Mouse (Mus musculus) bone marrow macrophage, adult 2 months (primary cell): Measurements from ENCODE around the gene Klf4.

Experiments used
- CTCF ChIP-seq: IDR thresholded peaks from 2 replicates; pipeline ENCODE4 v1.5.1; 2012; ENCODE audit warnings: low read depth, mild to moderate bottlenecking, low read length, moderate library complexity
- POLR2A ChIP-seq: IDR thresholded peaks from 2 replicates; pipeline ENCODE4 v1.6.1; 2012; ENCODE audit warnings: mild to moderate bottlenecking, low read depth, low read length, borderline replicate concordance

GRCm38 (mm10) chr4:55508712-55509111 lies 23.6 kb downstream of the Klf4 start:
- TF ChIP-seq POLR2A (no peak), CTCF (no peak)
